Mouse (Mus musculus) Patski (cell line): Measurements from ENCODE around the gene Cib4. TPM values are rescaled to one million over a fixed set of nuclear protein-coding genes. Genes with fewer than 3 reads are reported as not detected.

Experiments used
- ATAC-seq: fragments of 100-300 bp; one replicate; pipeline ENCODE4 v1.8.0; 2021
- CTCF ChIA-PET: fragments of 350-600 bp; sonication (Branson Sonifier 250); formaldehyde crosslinking; loops from one replicate; lab custom pipeline; 2022; ENCODE audit warnings: inconsistent platforms; lab: Charles Lee
- POLR2A ChIA-PET: fragments of 350-600 bp; sonication (Branson Sonifier 250); formaldehyde crosslinking; loops from one replicate; lab custom pipeline; 2022; ENCODE audit warnings: antibody characterized with exemption, inconsistent platforms; lab: Charles Lee
- DNase-seq: peaks from one replicate; pipeline ENCODE4 v3.0.0-alpha.2; 2011; ENCODE audit warnings: low read depth, low spot score
- H3K27me3 ChIP-seq: fragments of 371-371 bp; one replicate; pipeline ENCODE4 v1.5.1; 2021
- CTCF ChIP-seq: fragments of 100-300 bp; IDR thresholded peaks from one replicate; pipeline ENCODE4 v1.5.1; 2021
- in situ Hi-C: fragments of 300-500 bp; cut with MboI; formaldehyde crosslinking; loops from 3 replicates; pipeline ENCODE4 v1.11.1; 2018; ENCODE audit warnings: low pct_unique_long_range_greater_than_20kb, mixed read lengths
- polyA plus RNA-seq: library from polyadenylated mRNA; unstranded; gene quantifications from one replicate; pipeline ENCODE4 v1.2.3, GENCODE M21; 2021

Cib4 gene
- polyA plus RNA-seq, 1 experiment from 2014 or later: not detected

GRCm38 (mm10) chr5:30536051-30536570 lies 9.5 kb downstream of the Cib4 start:
- DNase-seq (no peak), ATAC-seq (no peak)
- CTCF ChIA-PET: interaction anchor here (1.0 to 1.1 kb wide), 2 partner anchors 10 to 14 kb away, joined by 3 read pairs; partner anchors contain the start of gene Cib4
- POLR2A ChIA-PET: no interaction called here
- no peak for TF ChIP-seq CTCF
- in situ Hi-C loops: no loop called here
- H3K27me3 ChIP-seq: peaks cover 27% of the 10 kb centered on the region

GRCm38 (mm10) chr5:30534637-30535036 lies 11.0 kb downstream of the Cib4 start:
- POLR2A ChIA-PET: no interaction called here
- DNase-seq (no peak), ATAC-seq (no peak)
- H3K27me3 ChIP-seq: peaks cover 32% of the 10 kb centered on the region
- in situ Hi-C loops: no loop called here
- CTCF ChIA-PET: no interaction called here
- TF ChIP-seq CTCF: no peak

DNA sequence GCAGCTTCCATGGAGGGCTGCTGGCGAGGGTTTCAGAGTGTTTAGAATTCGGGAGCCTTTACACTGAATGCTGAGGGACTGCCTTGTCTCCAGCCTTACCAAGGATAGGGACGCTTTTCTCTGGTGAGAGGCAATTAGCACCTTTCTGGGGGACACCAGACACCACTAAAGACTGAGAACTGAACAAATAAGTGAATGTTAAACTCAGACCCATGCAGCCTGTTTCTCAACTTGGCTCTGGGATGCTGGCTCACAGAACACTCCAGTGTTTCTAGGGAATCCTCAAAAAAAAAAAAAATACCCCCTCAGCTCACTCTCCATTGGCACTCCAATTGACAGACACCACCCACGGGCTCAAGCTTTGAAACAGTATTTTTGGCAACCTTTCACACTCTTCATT lies 16.7 kb downstream of the Cib4 start:
- no peak for DNase-seq
- H3K27me3 ChIP-seq: peaks cover 22% of the 10 kb centered on the region
- in situ Hi-C loops: no loop called here
- ChIA-PET CTCF (interaction anchor here (1.2 kb wide), 1 partner anchor 13 kb away, joined by 3 read pairs; no protein-coding TSS in a partner anchor), POLR2A (no interaction called here)
- no peak for ATAC-seq
- TF ChIP-seq CTCF: no peak

DNA sequence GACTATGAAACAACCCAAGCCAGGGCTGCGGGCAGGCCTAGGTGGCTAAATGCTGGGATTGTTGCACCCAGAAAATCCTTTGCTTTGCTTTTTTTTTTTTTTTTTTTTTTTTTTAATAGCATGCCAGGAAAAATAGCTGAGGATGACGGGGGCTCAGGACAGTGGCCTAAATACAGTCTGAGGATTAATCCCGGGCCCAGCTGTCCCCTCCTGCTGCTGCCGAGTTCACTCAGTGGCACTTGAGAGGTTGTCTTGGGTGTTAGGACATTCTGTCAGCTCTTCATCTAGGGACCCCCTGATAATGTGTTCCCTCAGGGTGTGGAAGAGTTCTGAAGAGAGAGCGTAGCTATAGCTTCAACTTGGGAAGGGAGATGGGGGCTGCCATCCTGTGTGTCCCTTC lies 18.5 kb downstream of the Cib4 start:
- ChIA-PET POLR2A (no interaction called here), CTCF (interaction anchor here (1.4 to 2.1 kb wide), 2 partner anchors 10 to 11 kb away, joined by 3 to 5 read pairs; no protein-coding TSS in a partner anchor)
- H3K27me3 ChIP-seq: peaks cover 24% of the 10 kb centered on the region
- TF ChIP-seq CTCF: no peak
- in situ Hi-C loops: no loop called here
- DNase-seq: no peak
- no peak for ATAC-seq

- CTCF ChIA-PET: interaction anchor here (1.4 to 2.1 kb wide), 2 partner anchors 9 to 10 kb away, joined by 3 to 5 read pairs; no protein-coding TSS in a partner anchor
- TF ChIP-seq CTCF: no peak
- POLR2A ChIA-PET: no interaction called here
- H3K27me3 ChIP-seq: peaks cover 28% of the 10 kb centered on the region
- ATAC-seq: no peak
- in situ Hi-C loops: no loop called here
- DNase-seq: no peak
Measured at GRCm38 (mm10) chr5:30525920-30526836, 19.5 kb downstream of the Cib4 start.

- H3K27me3 ChIP-seq: peaks cover 23% of the 10 kb centered on the region
- TF ChIP-seq CTCF: no peak
- DNase-seq: no peak
- in situ Hi-C loops: no loop called here
- CTCF ChIA-PET: no interaction called here
- no peak for ATAC-seq
- POLR2A ChIA-PET: no interaction called here
Measured at GRCm38 (mm10) chr5:30524213-30524612, 21.4 kb downstream of the Cib4 start.

GRCm38 (mm10) chr5:30523131-30523530 lies 22.5 kb downstream of the Cib4 start:
- peaks cover 16% of the 10 kb centered on the region for H3K27me3 ChIP-seq
- no peak for ATAC-seq
- ChIA-PET POLR2A (no interaction called here), CTCF (no interaction called here)
- in situ Hi-C loops: no loop called here
- TF ChIP-seq CTCF: no peak
- no peak for DNase-seq

GRCm38 (mm10) chr5:30522406-30522805 lies 23.2 kb downstream of the Cib4 start:
- peaks cover 16% of the 10 kb centered on the region for H3K27me3 ChIP-seq
- ATAC-seq: no peak
- ChIA-PET CTCF (no interaction called here), POLR2A (no interaction called here)
- no peak for TF ChIP-seq CTCF
- no peak for DNase-seq
- in situ Hi-C loops: no loop called here

GRCm38 (mm10) chr5:30520214-30520732 lies 25.4 kb downstream of the Cib4 start:
- POLR2A ChIA-PET: no interaction called here
- ATAC-seq (no peak), DNase-seq (no peak)
- in situ Hi-C loops: no loop called here
- no peak for TF ChIP-seq CTCF
- H3K27me3 ChIP-seq: peaks cover 26% of the 10 kb centered on the region
- CTCF ChIA-PET: no interaction called here

DNA sequence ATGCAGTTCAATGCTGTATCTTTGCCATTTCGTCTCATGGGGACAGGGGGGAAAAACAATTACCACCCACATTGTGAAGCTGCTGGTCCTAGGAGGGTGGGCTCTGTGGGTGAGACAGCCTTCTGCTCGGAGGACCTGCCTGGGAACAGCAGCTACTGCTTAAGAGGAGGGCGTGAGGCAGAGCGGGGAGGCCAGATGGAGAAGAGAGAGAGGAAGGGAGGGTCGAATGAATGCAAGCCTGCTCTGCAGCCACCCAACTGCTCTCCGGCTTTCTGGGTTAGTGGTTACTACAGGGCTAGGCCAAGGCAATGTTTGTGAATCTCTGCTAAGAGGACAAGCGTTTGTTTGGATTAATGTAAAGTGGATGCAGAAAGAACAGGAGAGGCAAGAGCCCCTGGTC lies 26.1 kb downstream of the Cib4 start:
- no peak for DNase-seq
- ChIA-PET CTCF (no interaction called here), POLR2A (no interaction called here)
- no peak for TF ChIP-seq CTCF
- in situ Hi-C loops: loop anchor here (5.0 kb wide), 1 partner anchor 118 kb away; no protein-coding TSS in a partner anchor
- no peak for ATAC-seq
- peaks cover 26% of the 10 kb centered on the region for H3K27me3 ChIP-seq

- in situ Hi-C loops: loop anchor here (5.0 kb wide), 1 partner anchor 119 kb away; no protein-coding TSS in a partner anchor
- no peak for TF ChIP-seq CTCF
- ATAC-seq (no peak), DNase-seq (no peak)
- CTCF ChIA-PET: no interaction called here
- H3K27me3 ChIP-seq: peaks cover 30% of the 10 kb centered on the region
- POLR2A ChIA-PET: no interaction called here
Measured at GRCm38 (mm10) chr5:30518547-30518946, 27.1 kb downstream of the Cib4 start.
